Mouse (Mus musculus) CH12.LX (cell line): Measurements from ENCODE around the gene F2r. TPM values are rescaled to one million over a fixed set of nuclear protein-coding genes. Genes with fewer than 3 reads are reported as not detected.

Experiments
- DNase-seq: peaks from one replicate; pipeline ENCODE4 v3.0.0-alpha.2; 2013; ENCODE audit errors: extremely low read depth
- H3K27ac ChIP-seq: 2 replicates; pipeline ENCODE4 v1.5.1; 2012; ENCODE audit warnings: low read depth, mild to moderate bottlenecking, control low read depth, moderate library complexity; ENCODE audit not compliant: insufficient read depth
- H3K27me3 ChIP-seq: replicated peaks from 2 replicates; pipeline ENCODE3; 2012; ENCODE audit warnings: inconsistent platforms
- H3K36me3 ChIP-seq, 2 experiments: replicated peaks in 1 of 2; 2 replicates each; pipeline versions ENCODE3 to v1.6.1; 2012; ENCODE audit warnings: inconsistent platforms in 1 of 2, low read length in 1 of 2, mild to moderate bottlenecking in 1 of 2, mixed read lengths in 1 of 2, moderate library complexity in 1 of 2; ENCODE audit not compliant: control insufficient read depth in 1 of 2, insufficient read depth in 1 of 2
- H3K4me1 ChIP-seq, 2 experiments: 2 replicates each; pipeline ENCODE4 v1.6.1; 2012; ENCODE audit warnings: inconsistent platforms in 1 of 2, moderate library complexity in 1 of 2; ENCODE audit not compliant: insufficient read depth in 2 of 2, control insufficient read depth in 1 of 2
- H3K4me2 ChIP-seq: 2 replicates; pipeline ENCODE4 v1.6.1; 2012; ENCODE audit warnings: low read depth, mild to moderate bottlenecking, control low read depth; ENCODE audit not compliant: poor library complexity, insufficient read depth, severe bottlenecking
- H3K4me3 ChIP-seq, 3 experiments: fragments of 150-350 bp in 1 of 3; sonication (generic) in 1 of 3; replicated peaks in 1 of 3; 2 replicates each; pipeline versions ENCODE3 to v1.5.1; 2011 to 2012; ENCODE audit warnings: low read depth in 2 of 3, low read length in 2 of 3, mild to moderate bottlenecking in 2 of 3, moderate library complexity in 2 of 3, control low read depth in 1 of 3, improper control_type of control experiment in 1 of 3, inconsistent platforms in 1 of 3, mixed read lengths in 1 of 3; ENCODE audit not compliant: poor library complexity in 1 of 3
- H3K79me2 ChIP-seq: replicated peaks from 2 replicates; pipeline ENCODE4 v1.6.1; 2012; ENCODE audit warnings: mild to moderate bottlenecking, moderate library complexity; ENCODE audit not compliant: control insufficient read depth, poor library complexity, insufficient read depth, severe bottlenecking; ENCODE audit errors: extremely low read depth
- H3K9ac ChIP-seq: 2 replicates; pipeline ENCODE4 v1.6.1; 2012; ENCODE audit warnings: low read depth, mild to moderate bottlenecking, control low read depth, moderate library complexity; ENCODE audit not compliant: insufficient read depth
- H3K9me3 ChIP-seq: replicated peaks from 2 replicates; pipeline ENCODE3; 2012; ENCODE audit warnings: low read length, inconsistent platforms, mixed read lengths
- BHLHE40 ChIP-seq: IDR thresholded peaks from 2 replicates; pipeline ENCODE4 v1.6.1; 2011; ENCODE audit warnings: mild to moderate bottlenecking, low read depth, low read length, improper control_type of control experiment
- CTCF ChIP-seq, 2 experiments: IDR thresholded peaks in 1 of 2; conservative IDR thresholded peaks in 1 of 2; 2 replicates each; pipeline ENCODE4 v1.5.1; 2011 to 2012; ENCODE audit warnings: low read depth in 2 of 2, low read length in 2 of 2, improper control_type of control experiment in 1 of 2, inconsistent platforms in 1 of 2, mild to moderate bottlenecking in 1 of 2, moderate library complexity in 1 of 2
- EP300 ChIP-seq: IDR thresholded peaks from 2 replicates; pipeline ENCODE4 v1.6.1; 2011; ENCODE audit warnings: low read length, improper control_type of control experiment
- ETS1 ChIP-seq: conservative IDR thresholded peaks from 2 replicates; pipeline ENCODE4 v1.6.1; 2012; ENCODE audit warnings: low read depth, mild to moderate bottlenecking, inconsistent platforms, low read length, improper control_type of control experiment, moderate library complexity
- GABPA ChIP-seq: IDR thresholded peaks from 2 replicates; pipeline ENCODE4 v1.6.1; 2012; ENCODE audit warnings: low read depth, low read length, improper control_type of control experiment, inconsistent platforms; ENCODE audit not compliant: insufficient replicate concordance
- HCFC1 ChIP-seq: IDR thresholded peaks from 2 replicates; pipeline ENCODE4 v1.6.1; 2012; ENCODE audit warnings: low read depth, mild to moderate bottlenecking, inconsistent platforms, low read length, improper control_type of control experiment
- JUND ChIP-seq: conservative IDR thresholded peaks from 2 replicates; pipeline ENCODE4 v1.6.1; 2011; ENCODE audit warnings: low read depth, low read length, improper control_type of control experiment
- KAT2A ChIP-seq: IDR thresholded peaks from 2 replicates; pipeline ENCODE4 v1.6.1; 2012; ENCODE audit warnings: low read length, improper control_type of control experiment, inconsistent platforms; ENCODE audit not compliant: insufficient replicate concordance
- MAFK ChIP-seq: IDR thresholded peaks from 2 replicates; pipeline ENCODE4 v1.6.1; 2011; ENCODE audit warnings: low read length, improper control_type of control experiment; ENCODE audit not compliant: insufficient replicate concordance
- MAX ChIP-seq: IDR thresholded peaks from 2 replicates; pipeline ENCODE4 v1.6.1; 2011; ENCODE audit warnings: low read length, improper control_type of control experiment
- MEF2A ChIP-seq: IDR thresholded peaks from 2 replicates; pipeline ENCODE4 v1.6.1; 2014; ENCODE audit warnings: low read depth, mild to moderate bottlenecking, inconsistent platforms, low read length, improper control_type of control experiment, borderline replicate concordance
- MXI1 ChIP-seq: IDR thresholded peaks from 2 replicates; pipeline ENCODE4 v1.6.1; 2011; ENCODE audit warnings: mild to moderate bottlenecking, low read depth, low read length, improper control_type of control experiment
- MYC ChIP-seq: IDR thresholded peaks from 2 replicates; pipeline ENCODE4 v1.6.1; 2011; ENCODE audit warnings: low read depth, mild to moderate bottlenecking, improper control_type of control experiment, low read length
- PAX5 ChIP-seq: IDR thresholded peaks from 2 replicates; pipeline ENCODE4 v1.6.1; 2012; ENCODE audit warnings: low read length, inconsistent platforms, mixed read lengths
- RAD21 ChIP-seq: IDR thresholded peaks from 2 replicates; pipeline ENCODE4 v1.6.1; 2011; ENCODE audit warnings: low read depth, mild to moderate bottlenecking, low read length, improper control_type of control experiment, moderate library complexity
- RCOR1 ChIP-seq: conservative IDR thresholded peaks from 2 replicates; pipeline ENCODE4 v1.6.1; 2012; ENCODE audit warnings: low read depth, mild to moderate bottlenecking, inconsistent platforms, low read length, improper control_type of control experiment
- SIN3A ChIP-seq: IDR thresholded peaks from 2 replicates; pipeline ENCODE4 v1.6.1; 2012; ENCODE audit warnings: low read length, improper control_type of control experiment, inconsistent platforms
- SMC3 ChIP-seq: IDR thresholded peaks from 2 replicates; pipeline ENCODE4 v1.6.1; 2011; ENCODE audit warnings: low read depth, low read length, improper control_type of control experiment
- UBTF ChIP-seq: IDR thresholded peaks from 2 replicates; pipeline ENCODE4 v1.6.1; 2012; ENCODE audit warnings: low read depth, mild to moderate bottlenecking, inconsistent platforms, low read length, improper control_type of control experiment, moderate library complexity
- USF1 ChIP-seq: IDR thresholded peaks from 2 replicates; pipeline ENCODE4 v1.6.1; 2014; ENCODE audit warnings: low read depth, mild to moderate bottlenecking, inconsistent platforms, low read length, improper control_type of control experiment
- USF2 ChIP-seq: conservative IDR thresholded peaks from 2 replicates; pipeline ENCODE4 v1.6.1; 2011; ENCODE audit warnings: low read depth, low read length, improper control_type of control experiment
- ZC3H11A ChIP-seq: IDR thresholded peaks from 2 replicates; pipeline ENCODE4 v1.6.1; 2012; ENCODE audit warnings: low read depth, mild to moderate bottlenecking, inconsistent platforms, low read length, improper control_type of control experiment
- ZKSCAN1 ChIP-seq: IDR thresholded peaks from 2 replicates; pipeline ENCODE4 v1.6.1; 2012; ENCODE audit warnings: low read depth, inconsistent platforms, low read length, improper control_type of control experiment, borderline replicate concordance
- ZMIZ1 ChIP-seq: IDR thresholded peaks from 2 replicates; pipeline ENCODE4 v1.6.1; 2012; ENCODE audit warnings: low read depth, mild to moderate bottlenecking, inconsistent platforms, low read length, improper control_type of control experiment
- ZNF384 ChIP-seq: IDR thresholded peaks from 2 replicates; pipeline ENCODE4 v1.6.1; 2012; ENCODE audit warnings: low read depth, low read length, improper control_type of control experiment, inconsistent platforms
- dilution Hi-C: fragments of 300-500 bp; cut with MboI; formaldehyde crosslinking; loops from 2 replicates; pipeline ENCODE4 v1.14.3; 2020; ENCODE audit warnings: low sequenced_read_pairs; ENCODE audit not compliant: extremely low pct_unique_long_range_greater_than_20kb, extremely low pct_ligation_motif_present
- in situ Hi-C: fragments of 300-500 bp; cut with MboI; formaldehyde crosslinking; loops from 3 replicates; pipeline ENCODE4 v1.14.3; 2019; ENCODE audit warnings: low sequenced_read_pairs, low pct_ligation_motif_present, low pct_unique_long_range_greater_than_20kb, mixed read lengths
- polyA plus RNA-seq: library from polyadenylated mRNA; unstranded; fragments of >175 nt; gene quantifications from 2 replicates; pipeline ENCODE4 v1.2.1, GENCODE M21; 2012; ENCODE audit warnings: low read depth; ENCODE audit not compliant: insufficient read length
- total RNA-seq, 2 experiments: library from RNA; depleted of rRNA; stranded (reverse); fragments of 300-350 nt in 1 of 2; fragments of >200 nt in 1 of 2; gene quantifications; 2 replicates each; pipeline ENCODE4 v1.2.3; 2012 to 2014

The F2r gene
- total and polyA plus RNA-seq, 3 experiments = 0.17 to 0.30 (median 0.28) TPM

- H3K79me2 ChIP-seq = no peaks in the 10 kb centered on the region
- in situ Hi-C loops = no loop called here
- H3K4me3 ChIP-seq = no peak overlapping the region
- dilution Hi-C loops = no loop called here
- no peaks in the 10 kb centered on the region for H3K4me1 ChIP-seq
- peaks cover 4% of the 10 kb centered on the region for H3K27me3 ChIP-seq
- H3K9ac ChIP-seq = no peak overlapping the region
- no peak overlapping the region for H3K4me2 ChIP-seq
- no peaks in the 10 kb centered on the region for H3K9me3 ChIP-seq
- TF ChIP-seq RCOR1 (no peak), HCFC1 (no peak), ZMIZ1 (no peak), USF1 (no peak), USF2 (no peak), MYC (no peak), RAD21 (no peak), MAX (no peak), GABPA (no peak), MXI1 (no peak), EP300 (no peak), UBTF (no peak), ETS1 (no peak), ZKSCAN1 (no peak), SMC3 (no peak), PAX5 (no peak), KAT2A (no peak), SIN3A (no peak), ZC3H11A (no peak)
- H3K27ac ChIP-seq = no peak overlapping the region
- no peak for DNase-seq
- H3K36me3 ChIP-seq = no peaks in the 10 kb centered on the region
Observed at GRCm38 (mm10) chr13:95649941-95650340, 31.7 kb upstream of the F2r start.

GRCm38 (mm10) chr13:95647248-95647647, 29.0 kb upstream of the F2r start:
- Histone ChIP-seq H3K9ac (no peak overlapping the region), H3K4me2 (no peak overlapping the region), H3K27me3 (no peaks in the 10 kb centered on the region), H3K27ac (no peak overlapping the region), H3K4me1 (no peaks in the 10 kb centered on the region), H3K36me3 (no peaks in the 10 kb centered on the region), H3K79me2 (no peaks in the 10 kb centered on the region), H3K9me3 (no peaks in the 10 kb centered on the region), H3K4me3 (no peak overlapping the region)
- DNase-seq = no peak
- dilution Hi-C loops (no loop called here), in situ Hi-C loops (no loop called here)
- no peak for TF ChIP-seq ZC3H11A
- no peak for TF ChIP-seq BHLHE40
- no peak for TF ChIP-seq USF2
- TF ChIP-seq MEF2A = no peak
- TF ChIP-seq HCFC1 = no peak
- TF ChIP-seq ZNF384 = no peak
- TF ChIP-seq CTCF (conservative IDR thresholded peaks at IDR 0.05 in 1 of 2, IDR thresholded peaks at IDR 0.05 in 1 of 2; ENCODE audit: low read depth in 2 of 2, low read length in 2 of 2) = no peak
- no peak for TF ChIP-seq JUND
- no peak for TF ChIP-seq MAX
- TF ChIP-seq PAX5 = no peak
- no peak for TF ChIP-seq MAFK
- TF ChIP-seq GABPA = no peak
- no peak for TF ChIP-seq UBTF
